Mouse (Mus musculus): ENCODE measurements at regions not wholly inside any gene's neighbourhood (a gene's known extent, or its start where the extent isn't known, plus 50 kb on each side); places are given as distances from the start of the nearest gene placed in this dataset.

GRCm38 (mm10) chr14:71159556-71159955 lies 559.9 kb upstream of the Fam160b2 start:
- Histone ChIP-seq H3K4me2 (ENCODE audit: low read length) (no peak overlapping the region), H3K36me3 (ENCODE audit: control insufficient read depth, insufficient read depth, low read length) (no peaks in the 10 kb centered on the region), H3K9ac (ENCODE audit: low read depth, low read length) (no peak overlapping the region), H3K27ac (ENCODE audit: low read length) (no peak overlapping the region), H3K27me3 (ENCODE audit: control insufficient read depth, insufficient read depth, low read depth, low read length) (no peaks in the 10 kb centered on the region), H3K9me3 (replicated peaks; ENCODE audit: control insufficient read depth, low read length, poor library complexity, severe bottlenecking) (no peaks in the 10 kb centered on the region), H3K4me1 (ENCODE audit: control insufficient read depth, insufficient read depth, low read length) (no peaks in the 10 kb centered on the region), H3K4me3 (ENCODE audit: low read depth, low read length) (no peak overlapping the region)
- no peak for ATAC-seq
- 87% methylated on average over 2 of the region's 2 CpGs for WGBS

- H3K4me2 ChIP-seq (ENCODE audit: low read length): no peak overlapping the region
- no peaks in the 10 kb centered on the region for H3K36me3 ChIP-seq (ENCODE audit: control insufficient read depth, insufficient read depth, low read length)
- H3K4me1 ChIP-seq (ENCODE audit: control insufficient read depth, insufficient read depth, low read length): no peaks in the 10 kb centered on the region
- no peak overlapping the region for H3K4me3 ChIP-seq (ENCODE audit: low read depth, low read length)
- no peak overlapping the region for H3K27ac ChIP-seq (ENCODE audit: low read length)
- H3K9ac ChIP-seq (ENCODE audit: low read depth, low read length): no peak overlapping the region
- no peaks in the 10 kb centered on the region; the same call in 1 of the 2 replicates for H3K9me3 ChIP-seq (replicated peaks; ENCODE audit: control insufficient read depth, low read length, poor library complexity, severe bottlenecking)
- no peak for ATAC-seq
- 97% methylated on average over 1 of the region's 1 CpGs for WGBS
- H3K27me3 ChIP-seq (ENCODE audit: control insufficient read depth, insufficient read depth, low read depth, low read length): no peaks in the 10 kb centered on the region
Measured at GRCm38 (mm10) chr14:71142465-71142864, 542.8 kb upstream of the Fam160b2 start.

GRCm38 (mm10) chr14:71129771-71130211 lies 530.2 kb upstream of the Fam160b2 start:
- 86% methylated on average over 4 of the region's 4 CpGs for WGBS
- peak; percentile 75 for ATAC-seq
- H3K4me3 ChIP-seq (ENCODE audit: low read depth, low read length): no peak overlapping the region
- no peak overlapping the region for H3K4me2 ChIP-seq (ENCODE audit: low read length)
- H3K9me3 ChIP-seq (replicated peaks; ENCODE audit: control insufficient read depth, low read length, poor library complexity, severe bottlenecking): no peaks in the 10 kb centered on the region
- no peaks in the 10 kb centered on the region for H3K27me3 ChIP-seq (ENCODE audit: control insufficient read depth, insufficient read depth, low read depth, low read length)
- H3K27ac ChIP-seq (ENCODE audit: low read length): no peak overlapping the region
- H3K36me3 ChIP-seq (ENCODE audit: control insufficient read depth, insufficient read depth, low read length): no peaks in the 10 kb centered on the region
- no peaks in the 10 kb centered on the region for H3K4me1 ChIP-seq (ENCODE audit: control insufficient read depth, insufficient read depth, low read length)
- H3K9ac ChIP-seq (ENCODE audit: low read depth, low read length): no peak overlapping the region

- no peak for ATAC-seq
- H3K27me3 ChIP-seq (ENCODE audit: control insufficient read depth, insufficient read depth, low read depth, low read length): no peaks in the 10 kb centered on the region
- no peak overlapping the region for H3K27ac ChIP-seq (ENCODE audit: low read length)
- no peaks in the 10 kb centered on the region for H3K36me3 ChIP-seq (ENCODE audit: control insufficient read depth, insufficient read depth, low read length)
- no peaks in the 10 kb centered on the region for H3K4me1 ChIP-seq (ENCODE audit: control insufficient read depth, insufficient read depth, low read length)
- H3K4me3 ChIP-seq (ENCODE audit: low read depth, low read length): no peak overlapping the region
- no peak overlapping the region for H3K9ac ChIP-seq (ENCODE audit: low read depth, low read length)
- H3K4me2 ChIP-seq (ENCODE audit: low read length): no peak overlapping the region
- H3K9me3 ChIP-seq (replicated peaks; ENCODE audit: control insufficient read depth, low read length, poor library complexity, severe bottlenecking): no peaks in the 10 kb centered on the region
- WGBS: 78% methylated on average over 3 of the region's 3 CpGs
Measured at GRCm38 (mm10) chr14:71128495-71128894, 528.9 kb upstream of the Fam160b2 start.

DNA sequence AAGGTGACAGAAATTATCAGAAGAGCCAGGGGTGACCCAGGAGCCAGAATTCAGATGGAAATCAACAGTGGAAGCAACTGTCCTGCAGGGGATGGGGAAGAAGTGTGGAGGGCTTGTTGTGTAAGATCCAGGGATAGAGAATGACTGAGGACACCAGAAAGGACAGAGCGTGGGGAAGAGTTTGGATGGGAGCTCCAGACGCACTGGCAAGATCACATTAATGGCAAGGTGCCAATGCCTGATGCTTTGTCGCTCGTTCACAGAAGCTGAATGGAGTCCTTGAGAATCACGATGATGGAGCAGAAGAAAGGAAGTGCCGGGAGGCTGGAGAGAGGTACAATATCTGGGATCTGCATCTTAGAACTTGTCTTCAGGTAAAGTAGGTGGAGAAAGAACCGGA lies 519.0 kb upstream of the Fam160b2 start:
- Histone ChIP-seq H3K4me2 (ENCODE audit: low read length) (no peak overlapping the region), H3K9me3 (replicated peaks; ENCODE audit: control insufficient read depth, low read length, poor library complexity, severe bottlenecking) (no peaks in the 10 kb centered on the region), H3K36me3 (ENCODE audit: control insufficient read depth, insufficient read depth, low read length) (no peaks in the 10 kb centered on the region), H3K4me3 (ENCODE audit: low read depth, low read length) (no peak overlapping the region), H3K27ac (ENCODE audit: low read length) (no peak overlapping the region), H3K9ac (ENCODE audit: low read depth, low read length) (no peak overlapping the region), H3K4me1 (ENCODE audit: control insufficient read depth, insufficient read depth, low read length) (peaks cover 8% of the 10 kb centered on the region; the same call in 1 of the 2 replicates), H3K27me3 (ENCODE audit: control insufficient read depth, insufficient read depth, low read depth, low read length) (no peaks in the 10 kb centered on the region)
- ATAC-seq: no peak
- 75% methylated on average over 7 of the region's 7 CpGs for WGBS

- H3K9ac ChIP-seq (ENCODE audit: low read depth, low read length): no peak overlapping the region
- no peaks in the 10 kb centered on the region for H3K27me3 ChIP-seq (ENCODE audit: control insufficient read depth, insufficient read depth, low read depth, low read length)
- 57% methylated on average over 3 of the region's 3 CpGs for WGBS
- H3K4me2 ChIP-seq (ENCODE audit: low read length): no peak overlapping the region
- H3K27ac ChIP-seq (ENCODE audit: low read length): peak overlapping the region; percentile 28; the same call in 1 of the 2 replicates
- peaks cover 8% of the 10 kb centered on the region; the same call in 1 of the 2 replicates for H3K4me1 ChIP-seq (ENCODE audit: control insufficient read depth, insufficient read depth, low read length)
- peak; percentile 58; the same call in 1 of the 2 replicates for ATAC-seq
- no peaks in the 10 kb centered on the region for H3K9me3 ChIP-seq (replicated peaks; ENCODE audit: control insufficient read depth, low read length, poor library complexity, severe bottlenecking)
- no peaks in the 10 kb centered on the region for H3K36me3 ChIP-seq (ENCODE audit: control insufficient read depth, insufficient read depth, low read length)
- no peak overlapping the region for H3K4me3 ChIP-seq (ENCODE audit: low read depth, low read length)
Measured at GRCm38 (mm10) chr14:71115798-71116432, 516.3 kb upstream of the Fam160b2 start.

DNA sequence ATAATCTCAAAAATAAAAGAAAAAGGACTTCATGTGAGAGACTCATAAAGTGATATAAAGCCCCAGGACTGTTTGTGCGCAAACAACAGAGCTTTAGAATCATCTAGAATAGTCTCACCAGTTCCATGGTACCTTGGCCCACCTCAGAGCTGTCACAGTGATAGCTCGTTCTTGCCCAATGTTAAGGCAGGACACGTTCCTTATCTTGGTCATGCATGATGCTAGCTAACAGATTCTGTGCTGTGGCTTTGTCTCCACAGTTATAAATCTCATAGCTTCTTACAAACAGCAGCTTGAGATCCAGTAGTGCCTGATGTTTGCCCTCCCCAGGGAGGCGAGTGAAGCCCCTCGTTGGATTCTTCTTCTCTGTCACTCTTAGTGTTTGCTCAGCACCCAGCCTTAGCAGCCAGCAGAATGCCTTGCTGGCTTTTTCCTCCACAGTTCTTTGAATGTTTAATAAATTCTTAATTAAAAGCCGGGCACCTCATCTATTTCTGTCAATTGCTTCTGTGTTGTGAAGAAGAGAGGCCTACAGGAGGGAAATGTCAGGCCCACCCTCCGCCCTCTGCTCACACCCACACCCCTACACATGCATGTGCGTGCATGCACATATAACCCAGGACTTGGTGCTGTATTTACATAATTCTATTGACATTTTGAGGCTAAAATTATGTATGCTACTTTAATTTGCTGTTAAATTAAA lies 515.6 kb upstream of the Fam160b2 start:
- H3K4me1 ChIP-seq (ENCODE audit: control insufficient read depth, insufficient read depth, low read length): peaks cover 8% of the 10 kb centered on the region; the same call in 1 of the 2 replicates
- 80% methylated on average over 8 of the region's 8 CpGs for WGBS
- no peaks in the 10 kb centered on the region for H3K9me3 ChIP-seq (replicated peaks; ENCODE audit: control insufficient read depth, low read length, poor library complexity, severe bottlenecking)
- no peak overlapping the region for H3K4me3 ChIP-seq (ENCODE audit: low read depth, low read length)
- H3K36me3 ChIP-seq (ENCODE audit: control insufficient read depth, insufficient read depth, low read length): no peaks in the 10 kb centered on the region
- H3K4me2 ChIP-seq (ENCODE audit: low read length): no peak overlapping the region
- no peak overlapping the region for H3K9ac ChIP-seq (ENCODE audit: low read depth, low read length)
- ATAC-seq: no peak
- 0 out of 2 replicates have a peak overlapping the region, but pooled peaks have one; percentile 10 for H3K27ac ChIP-seq (ENCODE audit: low read length)
- H3K27me3 ChIP-seq (ENCODE audit: control insufficient read depth, insufficient read depth, low read depth, low read length): no peaks in the 10 kb centered on the region

- no peak overlapping the region for H3K4me2 ChIP-seq (ENCODE audit: low read length)
- no peak for ATAC-seq
- H3K27ac ChIP-seq (ENCODE audit: low read length): no peak overlapping the region
- H3K4me1 ChIP-seq (ENCODE audit: control insufficient read depth, insufficient read depth, low read length): peaks cover 8% of the 10 kb centered on the region; the same call in 1 of the 2 replicates
- no peaks in the 10 kb centered on the region for H3K36me3 ChIP-seq (ENCODE audit: control insufficient read depth, insufficient read depth, low read length)
- H3K4me3 ChIP-seq (ENCODE audit: low read depth, low read length): no peak overlapping the region
- H3K27me3 ChIP-seq (ENCODE audit: control insufficient read depth, insufficient read depth, low read depth, low read length): no peaks in the 10 kb centered on the region
- H3K9ac ChIP-seq (ENCODE audit: low read depth, low read length): no peak overlapping the region
- no peaks in the 10 kb centered on the region for H3K9me3 ChIP-seq (replicated peaks; ENCODE audit: control insufficient read depth, low read length, poor library complexity, severe bottlenecking)
Measured at GRCm38 (mm10) chr14:71113198-71113597, 513.6 kb upstream of the Fam160b2 start.

DNA sequence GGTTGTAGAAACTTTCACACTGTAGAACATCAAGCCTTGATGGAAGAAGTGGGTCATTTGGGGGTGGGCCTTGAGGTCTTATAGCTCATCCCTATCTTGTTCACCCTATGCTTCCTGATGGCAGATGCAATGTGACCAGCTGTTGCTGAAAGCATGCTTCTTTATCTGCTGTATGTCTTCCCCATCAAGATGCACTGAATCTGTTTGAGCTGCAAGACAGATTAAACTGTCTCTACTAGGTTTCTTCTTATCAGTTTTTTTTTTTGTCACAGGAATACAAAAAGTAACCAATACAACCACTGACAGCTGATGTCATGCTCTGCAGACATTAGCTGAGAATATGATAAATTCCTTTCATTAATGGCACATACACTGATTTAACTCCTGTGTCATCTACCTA lies 505.0 kb upstream of the Fam160b2 start:
- H3K4me1 ChIP-seq (ENCODE audit: control insufficient read depth, insufficient read depth, low read length): no peaks in the 10 kb centered on the region
- no peak for ATAC-seq
- H3K9ac ChIP-seq (ENCODE audit: low read depth, low read length): no peak overlapping the region
- no peaks in the 10 kb centered on the region for H3K9me3 ChIP-seq (replicated peaks; ENCODE audit: control insufficient read depth, low read length, poor library complexity, severe bottlenecking)
- H3K27ac ChIP-seq (ENCODE audit: low read length): no peak overlapping the region
- no peaks in the 10 kb centered on the region for H3K27me3 ChIP-seq (ENCODE audit: control insufficient read depth, insufficient read depth, low read depth, low read length)
- no peaks in the 10 kb centered on the region for H3K36me3 ChIP-seq (ENCODE audit: control insufficient read depth, insufficient read depth, low read length)
- H3K4me2 ChIP-seq (ENCODE audit: low read length): no peak overlapping the region
- no peak overlapping the region for H3K4me3 ChIP-seq (ENCODE audit: low read depth, low read length)
